Mouse (Mus musculus): ENCODE measurements around the gene Tenm2.

DNA sequence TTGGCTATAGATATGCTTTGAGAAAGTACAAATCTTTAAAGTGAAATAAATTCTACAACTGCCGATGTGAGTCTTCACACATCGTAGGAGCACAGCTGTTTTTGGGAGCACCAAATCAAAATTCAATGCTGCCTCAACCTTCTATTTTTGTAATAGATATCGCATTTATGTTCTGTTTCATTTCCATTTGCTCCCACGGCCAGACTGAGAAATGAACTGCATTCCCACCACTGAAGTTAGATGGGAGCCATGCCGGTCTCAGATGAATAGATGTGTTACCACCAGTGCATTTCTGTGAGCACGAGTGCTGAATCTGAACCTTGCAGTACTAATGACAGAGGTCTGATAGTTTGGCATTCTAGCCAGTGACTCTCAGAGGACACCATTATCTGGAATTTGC lies 58.3 kb downstream of the Tenm2 start:
- TF ChIP-seq CTCF (IDR thresholded peaks at IDR 0.05) (no peak), POLR2A (IDR thresholded peaks at IDR 0.05; ENCODE audit: insufficient read depth, low read depth, low read length) (no peak)
